Mouse (Mus musculus) lung, adult 2 months (tissue): ENCODE measurements around the gene Timm8b.

ENCODE experiments used
- CTCF ChIP-seq: fragments of 200-500 bp; IDR thresholded peaks from 2 replicates; pipeline ENCODE4 v1.5.1; 2011; ENCODE audit warnings: mild to moderate bottlenecking, low read length, control low read depth; ENCODE audit not compliant: insufficient read depth
- POLR2A ChIP-seq: fragments of 200-500 bp; IDR thresholded peaks from 2 replicates; pipeline ENCODE4 v1.6.1; 2011; ENCODE audit warnings: low read depth, mild to moderate bottlenecking, control low read depth, low read length, borderline replicate concordance; ENCODE audit errors: extremely low read depth

GRCm38 (mm10) chr9:50594794-50595417 lies 8.8 kb upstream of the Timm8b start:
- no peak for TF ChIP-seq CTCF
- TF ChIP-seq POLR2A, result no peak
